Mouse (Mus musculus) NIH3T3 (cell line): ENCODE data around the gene Dll3.
A peak's percentile ranks its signal among the peaks of the same experiment; 100 is the strongest.

Experiments used
- DNase-seq: peaks from one replicate; pipeline ENCODE4 v3.0.0-alpha.2; 2012; ENCODE audit warnings: low read depth

Gene Dll3

DNA sequence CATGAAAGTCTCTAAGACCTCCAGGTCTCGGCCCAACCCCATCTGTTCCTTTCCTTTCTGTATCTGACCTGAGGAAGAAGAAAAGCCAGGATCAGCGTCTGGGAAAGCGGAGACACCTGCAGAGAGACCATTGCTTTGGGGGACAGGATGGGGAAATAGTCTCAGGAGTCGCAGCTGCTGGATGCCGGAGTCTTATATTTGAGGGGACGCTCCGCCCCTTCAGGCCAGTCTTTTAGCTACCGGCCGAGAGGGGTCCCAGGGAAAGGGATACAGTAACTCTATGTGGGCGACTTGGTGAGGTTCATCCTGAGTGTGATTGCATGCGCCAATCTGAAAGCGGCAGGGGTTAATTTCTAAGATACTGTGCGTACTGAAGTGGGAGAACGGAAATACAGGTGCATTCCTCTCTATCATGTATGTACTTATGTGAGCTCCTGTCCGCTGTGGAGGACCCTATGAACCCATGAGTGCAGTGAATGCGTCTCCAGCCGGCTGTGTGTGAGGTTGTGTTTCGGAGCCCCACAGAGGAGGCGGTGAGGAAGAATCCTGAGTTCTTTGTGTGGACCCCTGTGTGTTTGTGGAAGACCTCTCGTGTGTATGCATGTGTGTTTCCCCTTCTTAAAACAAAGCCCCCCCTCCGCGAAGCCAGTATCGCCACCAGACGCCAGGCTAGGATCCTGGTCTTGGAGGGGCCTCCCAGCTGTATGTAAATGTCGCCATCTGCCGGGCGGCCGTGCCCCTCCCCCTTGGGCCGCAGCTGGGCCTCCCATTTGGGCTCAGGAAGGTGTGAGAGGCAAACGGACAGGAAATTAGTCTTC, at the start of gene Dll3:
Gene Dll3, minus strand, starts transcription at position 623 of the 818 bp plus-strand sequence.
- DNase-seq = peak; percentile 79

- DNase-seq = no peak
Observed at GRCm38 (mm10) chr7:28351676-28352191, 49.7 kb upstream of the Dll3 start.

GRCm38 (mm10) chr7:28350155-28350883, 48.3 kb upstream of the Dll3 start, which contains the start of gene Rps16:
Gene Rps16 (plus strand): TSS chr7:28350652.
- peak; percentile 99 for DNase-seq

DNA sequence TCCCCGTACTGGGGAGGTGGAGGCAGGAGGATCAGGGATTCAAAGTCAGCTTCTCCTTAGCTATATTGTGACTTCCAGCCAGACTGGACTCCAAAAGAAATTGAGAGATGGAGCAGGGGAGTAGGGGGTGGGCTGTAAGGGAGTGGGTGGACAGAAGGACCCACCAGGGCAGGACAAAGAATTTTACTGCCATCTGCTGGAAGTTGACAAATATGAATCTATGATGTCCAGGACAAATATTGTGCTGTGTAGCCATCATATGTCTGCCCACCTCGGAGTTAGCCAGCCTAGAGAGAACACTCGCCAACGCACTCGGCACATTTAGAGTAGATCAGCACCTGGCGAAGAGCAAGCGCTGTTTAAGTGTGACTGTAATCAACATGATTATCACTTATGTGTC, 46.6 kb upstream of the Dll3 start:
- DNase-seq = no peak

DNA sequence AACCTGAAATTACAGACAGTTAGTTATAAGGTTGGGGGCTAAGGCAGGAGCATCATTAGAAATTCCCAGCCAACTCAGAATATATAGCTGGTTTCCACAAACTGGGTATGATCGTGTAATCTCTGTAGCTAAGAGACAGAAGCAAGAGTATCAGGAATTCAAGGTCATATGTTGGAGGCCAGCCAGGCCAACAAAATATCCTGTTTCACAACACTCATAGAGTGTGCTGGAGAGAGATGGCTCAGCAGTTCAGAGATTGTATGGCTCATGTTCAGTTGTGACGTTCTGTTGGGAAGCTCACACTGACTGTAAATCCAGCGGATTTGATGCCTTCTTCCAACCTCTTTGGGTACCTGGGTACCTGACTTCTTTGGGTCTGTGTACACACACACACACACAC, 45.7 kb upstream of the Dll3 start:
- DNase-seq = peak; percentile 92

- DNase-seq = peak; percentile 90
Observed at GRCm38 (mm10) chr7:28344637-28345036, 42.6 kb upstream of the Dll3 start.

DNA sequence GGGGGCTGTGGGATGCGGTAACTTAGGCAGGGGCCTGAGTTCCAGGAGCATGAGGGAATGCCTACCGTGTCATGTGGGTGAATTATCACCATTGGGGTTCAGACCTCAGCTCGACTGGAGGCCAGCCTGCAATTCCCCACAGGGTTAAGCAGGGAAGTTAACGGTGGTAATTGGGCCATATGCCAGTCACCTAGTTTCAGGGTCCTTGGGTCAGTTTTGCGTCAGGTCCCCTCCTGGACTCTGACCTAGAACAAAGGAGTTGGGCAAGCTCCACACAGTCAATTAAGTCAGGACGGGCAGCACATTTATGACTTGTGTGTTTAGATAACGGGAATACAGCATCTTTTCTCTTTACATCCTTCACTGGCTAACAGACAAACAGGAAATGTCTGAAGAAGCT, 39.3 kb upstream of the Dll3 start:
- DNase-seq = no peak

DNA sequence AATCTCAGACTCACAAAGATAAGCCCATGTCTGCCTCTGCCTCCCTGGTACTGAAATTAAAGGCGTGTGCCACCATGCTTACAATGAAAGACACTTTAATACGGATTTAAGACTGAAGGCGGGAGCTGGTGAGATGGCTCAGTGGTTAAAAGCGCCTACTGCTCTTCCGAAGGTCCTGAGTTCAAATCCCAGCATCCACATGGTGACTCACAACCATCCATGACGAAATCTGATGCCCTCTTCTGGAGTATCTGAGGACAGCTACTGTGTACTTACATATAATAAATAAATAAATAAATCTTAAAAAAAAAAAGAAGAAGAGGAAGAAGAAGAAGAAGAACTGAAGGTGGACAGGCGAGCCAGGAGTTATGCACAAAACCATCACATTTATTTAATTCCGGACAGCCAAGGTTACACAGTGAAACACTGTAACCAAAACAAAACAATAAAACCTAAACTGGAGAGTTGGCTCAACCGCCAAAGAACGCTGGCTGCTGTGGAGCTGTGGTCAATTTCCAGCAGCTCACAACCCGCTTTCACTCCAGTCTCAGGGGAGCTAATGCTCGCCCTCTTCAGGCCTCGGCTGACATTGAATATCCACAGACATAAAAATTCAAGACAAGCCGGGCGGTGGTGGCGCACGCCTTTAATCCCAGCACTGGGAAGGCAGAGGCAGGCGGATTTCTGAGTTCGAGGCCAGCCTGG, 37.3 kb upstream of the Dll3 start:
- peak; percentile 73 for DNase-seq

DNA sequence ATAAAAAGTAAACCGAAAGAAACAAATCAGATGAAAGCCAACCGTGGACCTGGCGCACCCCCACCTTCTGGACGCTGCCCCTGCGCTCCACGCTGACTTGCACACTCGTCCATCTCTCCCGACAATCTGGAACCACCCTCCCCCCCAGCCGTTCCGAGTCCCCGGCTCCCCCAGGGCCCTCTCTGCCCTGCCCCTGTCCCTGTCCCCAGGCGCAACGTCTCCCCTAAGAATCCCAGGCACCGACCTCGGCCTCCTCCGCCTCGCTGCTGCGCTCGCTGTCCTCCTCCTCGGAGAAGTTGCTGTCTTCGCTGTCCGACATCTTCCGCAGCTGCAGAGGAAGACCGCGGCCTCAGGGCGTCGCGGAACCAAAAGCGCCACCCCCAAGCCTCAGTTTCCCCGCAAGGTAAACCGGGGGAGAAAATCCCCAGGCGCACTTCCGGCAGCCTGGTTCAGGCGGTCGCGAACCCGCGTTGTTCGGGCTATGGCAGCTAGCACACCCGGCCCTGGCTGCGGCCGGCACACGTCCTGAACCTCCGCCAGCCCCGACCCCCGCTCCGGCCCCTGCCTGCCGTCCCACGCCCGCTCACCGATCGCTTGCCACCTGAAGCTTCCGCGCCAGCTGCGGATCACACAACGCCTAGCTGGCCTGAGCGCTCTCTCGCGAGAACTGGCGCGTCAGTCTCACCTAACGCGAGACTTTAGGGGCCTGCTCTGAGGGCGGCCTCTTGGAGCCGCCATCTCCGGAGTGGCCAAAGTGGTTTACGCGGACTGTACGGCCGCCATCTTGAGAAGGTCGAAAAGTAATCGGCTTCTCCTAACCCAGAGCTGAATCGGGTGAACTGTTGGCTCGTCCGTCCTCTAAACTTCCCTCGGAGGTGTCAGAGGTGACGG, 36.3 kb upstream of the Dll3 start, which contains the start of gene Supt5:
Gene Supt5, minus strand, starts transcription at position 639 of the 891 bp plus-strand sequence.
- peak; percentile 99 for DNase-seq

GRCm38 (mm10) chr7:28335471-28335870, 33.4 kb upstream of the Dll3 start:
- no peak for DNase-seq

DNA sequence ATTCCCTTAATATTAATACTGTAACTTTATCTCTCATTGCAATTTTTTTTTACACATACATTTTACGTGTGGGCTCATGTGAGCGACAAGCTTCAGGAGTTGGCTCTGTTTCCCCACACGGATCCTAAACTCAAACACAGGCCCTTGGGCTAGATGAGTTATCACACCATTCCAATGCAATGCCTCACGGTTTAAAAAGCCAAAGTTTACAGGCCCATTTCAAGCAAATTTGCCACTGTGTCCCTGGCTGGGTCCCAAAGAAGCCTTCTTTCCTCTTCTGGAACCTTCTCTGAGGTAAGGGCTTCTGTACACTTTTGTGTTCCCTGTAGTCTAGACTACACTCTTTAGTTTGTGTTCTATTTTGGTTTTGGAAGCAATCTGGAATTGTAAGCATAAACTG, 32.5 kb upstream of the Dll3 start:
- DNase-seq = peak; percentile 77

DNA sequence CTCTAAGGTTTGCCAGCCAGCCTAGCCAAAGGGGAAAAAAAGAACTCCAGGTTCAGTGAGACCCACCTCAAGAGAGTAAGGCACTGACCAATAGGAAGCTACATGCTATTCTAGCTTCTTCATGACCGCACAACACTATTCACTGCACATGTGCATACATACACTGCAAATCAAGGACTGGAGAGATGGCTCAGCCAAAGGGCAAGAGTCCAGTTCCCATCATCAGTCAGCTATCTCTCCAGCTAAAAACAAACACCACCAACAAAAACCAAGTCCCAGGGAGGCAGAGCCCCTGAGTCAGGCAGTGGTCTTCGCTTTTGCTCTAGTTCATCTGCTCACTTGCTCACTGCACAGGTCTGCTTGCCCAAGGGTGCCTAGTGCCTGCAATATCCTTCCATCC, 26.2 kb upstream of the Dll3 start:
- DNase-seq = no peak

DNA sequence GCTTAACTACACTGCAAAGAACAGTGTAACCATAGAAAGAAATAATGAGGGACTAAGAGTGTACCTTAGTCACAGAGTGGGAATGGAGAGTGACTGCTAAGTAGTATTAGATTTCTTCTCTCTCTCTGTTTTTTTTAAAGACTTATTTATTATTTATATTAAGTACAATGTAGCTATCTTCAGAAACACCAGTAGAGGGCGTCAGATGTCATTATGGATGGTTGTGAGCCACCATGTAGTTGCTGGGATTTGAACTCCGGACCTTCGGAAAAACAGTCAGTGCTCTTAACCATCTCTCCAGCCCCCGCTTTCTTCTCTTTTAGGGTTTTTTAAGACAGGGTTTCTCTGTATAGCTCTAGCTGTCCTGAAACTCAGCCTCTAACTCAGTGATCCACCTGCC, 24.4 kb upstream of the Dll3 start:
- peak; percentile 29 for DNase-seq

DNA sequence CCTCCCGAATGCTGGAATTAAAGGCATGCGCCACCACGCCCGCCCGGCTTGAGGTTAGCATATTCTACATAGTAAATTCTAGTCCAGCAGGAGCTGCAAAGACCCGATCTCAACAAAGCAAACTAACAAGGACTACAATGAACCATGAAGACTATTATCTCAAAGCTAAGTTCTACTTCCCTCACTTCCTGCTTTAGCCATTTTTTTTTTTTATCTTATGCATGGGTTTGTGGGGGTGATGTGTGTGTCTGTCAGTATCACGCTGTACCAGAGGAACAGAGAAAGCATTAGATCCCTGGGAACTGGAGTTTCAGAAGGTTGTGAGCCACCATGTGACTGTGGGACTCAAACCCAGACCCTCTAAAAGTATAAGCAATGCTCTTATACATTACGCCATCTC, 23.3 kb upstream of the Dll3 start:
- DNase-seq = no peak

DNA sequence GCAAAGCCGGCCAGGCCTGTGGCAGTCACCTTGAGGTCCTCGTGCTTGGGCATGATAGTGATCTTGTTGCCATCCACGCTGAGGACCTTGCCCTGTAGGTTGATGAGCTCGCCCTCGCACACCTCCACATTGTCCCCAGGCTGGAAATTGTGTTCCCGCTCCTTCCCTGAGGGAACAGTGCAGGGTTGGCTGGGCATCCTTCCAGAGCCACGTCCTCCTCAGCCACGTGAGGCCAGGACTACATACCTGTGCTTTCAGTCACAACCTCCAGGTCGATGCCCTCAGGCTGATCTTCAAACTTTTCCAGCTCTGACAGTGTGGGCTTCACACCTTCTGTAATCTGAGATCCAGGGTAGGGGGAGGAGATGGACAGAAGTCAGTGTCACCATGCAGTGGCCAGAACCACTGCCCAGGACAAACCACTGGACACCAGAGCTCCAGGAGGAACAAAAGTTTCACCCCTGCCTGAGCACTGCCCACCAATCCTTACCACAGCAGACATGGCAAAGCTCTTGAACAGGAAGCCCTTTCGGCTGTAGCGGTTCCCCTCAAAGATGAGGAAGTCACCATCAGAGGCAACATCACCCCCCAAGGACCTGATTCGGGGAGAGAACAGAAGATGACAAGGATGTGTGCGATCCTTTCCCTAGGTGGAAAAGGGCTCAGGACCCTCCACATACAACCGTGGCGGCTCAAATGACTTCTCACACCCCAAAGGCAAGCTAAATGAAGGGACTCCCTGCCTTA, 20.1 kb upstream of the Dll3 start:
- DNase-seq = no peak

- no peak for DNase-seq
Observed at GRCm38 (mm10) chr7:28318714-28319113, 16.7 kb upstream of the Dll3 start.

DNA sequence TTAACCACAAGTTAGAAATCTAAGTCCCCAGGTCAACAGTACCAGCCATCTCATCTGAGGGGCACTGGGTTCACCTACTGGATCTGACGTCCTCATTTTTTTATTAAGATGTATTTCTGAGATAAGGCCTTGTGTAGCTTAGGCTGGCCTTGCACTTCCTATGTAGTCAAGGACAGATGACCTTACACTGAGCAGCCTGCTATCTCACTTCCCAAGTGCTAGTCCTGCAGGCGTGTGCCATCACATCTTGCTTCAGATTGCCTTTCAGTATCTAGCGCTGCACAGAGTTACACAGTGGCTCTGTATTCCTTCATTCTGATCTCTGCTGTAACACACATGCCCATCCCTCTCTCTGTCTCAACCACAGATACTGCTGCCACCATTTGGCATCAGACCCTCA, 16.0 kb upstream of the Dll3 start:
- no peak for DNase-seq

GRCm38 (mm10) chr7:28311926-28312543, 10.0 kb upstream of the Dll3 start, which contains the start of gene Timm50:
Gene Timm50 (minus strand): TSS chr7:28312072.
- peak; percentile 97 for DNase-seq

- DNase-seq = peak; percentile 22
Observed at GRCm38 (mm10) chr7:28311151-28311925, 9.3 kb upstream of the Dll3 start.
